Mouse (Mus musculus) 416B (cell line): ENCODE measurements around the gene Flot2.
"Not testable (repeated sequence)": the region's sequence is repeated elsewhere in the genome, so short reads cannot be mapped to it uniquely, and the experiment has no call there.

Experiments used
- DNase-seq: peaks from one replicate; pipeline ENCODE4 v3.0.0; 2011; ENCODE audit warnings: low read depth

Flot2 gene

DNA sequence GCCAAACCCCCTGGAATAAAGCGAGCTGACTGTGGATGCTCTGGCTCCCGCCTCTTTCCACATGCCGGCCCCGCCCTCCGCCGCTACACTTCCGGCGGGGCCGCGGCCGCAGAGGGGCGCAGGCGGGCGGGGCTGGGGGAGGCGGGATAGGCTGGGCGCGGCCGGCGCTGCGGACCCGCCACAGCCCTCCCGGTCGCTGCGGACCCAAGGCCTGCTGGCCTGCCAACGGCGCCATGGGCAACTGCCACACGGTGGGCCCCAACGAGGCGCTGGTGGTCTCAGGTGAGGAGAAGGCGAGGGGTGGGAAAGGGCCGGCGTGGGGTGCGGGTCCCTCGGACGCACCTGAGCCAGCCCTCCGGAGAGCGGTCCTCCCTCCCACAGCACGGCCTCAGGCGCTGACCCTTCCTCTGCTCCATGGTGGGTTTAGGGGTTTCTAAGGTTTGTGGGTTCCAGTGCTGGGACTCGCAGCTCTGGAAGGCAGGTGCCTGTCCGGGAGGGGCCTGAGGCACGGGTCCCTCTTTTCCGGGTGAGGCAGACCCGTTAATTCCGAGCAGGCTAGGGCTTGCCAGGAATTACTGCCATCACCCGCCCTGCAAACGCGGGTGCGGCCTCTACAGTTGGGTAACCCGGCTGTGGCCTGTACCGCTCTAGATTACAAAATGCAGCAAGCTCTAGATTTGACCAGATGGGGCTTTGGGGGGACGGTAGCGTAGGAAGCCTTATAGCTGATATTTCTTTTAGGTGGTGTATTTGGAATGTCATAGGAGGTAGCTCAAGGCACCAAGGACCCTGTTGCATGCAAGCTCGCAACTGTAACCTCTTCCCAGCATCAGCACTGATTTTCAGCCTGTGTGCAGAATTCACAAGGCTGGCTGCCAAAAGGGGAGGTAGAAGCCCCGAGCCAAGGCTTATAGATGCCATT, at the start of gene Flot2:
TSS of gene Flot2 (plus strand) at position 101 of the 922 bp plus-strand sequence.
- DNase-seq: no peak

DNA sequence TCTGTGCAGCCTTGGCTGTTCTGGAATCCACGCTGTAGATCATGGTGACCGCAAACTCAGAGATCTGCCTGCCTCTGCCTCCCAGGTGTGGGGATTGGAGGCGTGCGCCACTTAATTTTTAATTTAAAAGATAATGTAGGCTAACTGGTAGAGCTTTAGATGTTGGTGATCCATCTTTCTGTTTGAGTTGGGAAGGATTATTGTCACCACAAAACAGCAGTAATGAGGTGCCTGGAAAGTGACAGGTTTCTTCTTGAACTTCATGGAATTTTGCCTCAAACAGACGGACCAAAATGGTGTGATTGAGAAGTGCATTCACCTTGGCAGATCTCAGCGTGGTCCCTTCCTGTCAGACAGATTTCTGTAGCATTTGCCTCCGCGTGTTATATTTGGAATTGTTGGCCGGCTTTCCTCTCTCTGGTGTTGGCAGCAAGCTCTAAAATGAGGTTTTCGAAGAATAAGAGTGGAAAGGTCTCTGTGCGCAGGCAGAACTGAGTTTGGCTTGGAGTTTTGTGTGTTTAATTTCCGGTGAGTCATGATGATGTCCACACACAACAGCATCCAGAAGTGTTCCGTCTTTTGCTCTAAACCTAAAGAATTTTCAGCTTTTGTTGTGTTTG, 48.5 kb upstream of the Flot2 start:
- peak; percentile 36 for DNase-seq

DNA sequence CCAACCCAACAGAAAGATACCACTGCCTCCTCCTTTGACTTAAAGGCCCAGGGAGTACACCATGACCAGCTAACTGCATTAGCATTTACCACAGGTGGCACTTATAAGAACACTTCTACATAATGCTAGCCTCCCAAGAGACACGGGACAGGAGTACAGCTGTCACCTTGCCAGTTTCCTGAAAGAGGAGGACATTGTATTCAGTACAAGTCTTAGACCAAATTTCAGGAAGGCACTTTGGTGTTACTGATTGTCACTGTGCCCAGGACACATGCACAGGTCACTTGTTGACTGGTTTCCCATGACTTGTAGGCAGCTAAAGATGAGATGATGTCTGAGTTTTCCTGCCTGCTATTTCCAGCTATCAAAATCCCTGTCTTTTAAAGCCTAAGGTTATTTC, 42.2 kb upstream of the Flot2 start:
- DNase-seq: no peak

DNA sequence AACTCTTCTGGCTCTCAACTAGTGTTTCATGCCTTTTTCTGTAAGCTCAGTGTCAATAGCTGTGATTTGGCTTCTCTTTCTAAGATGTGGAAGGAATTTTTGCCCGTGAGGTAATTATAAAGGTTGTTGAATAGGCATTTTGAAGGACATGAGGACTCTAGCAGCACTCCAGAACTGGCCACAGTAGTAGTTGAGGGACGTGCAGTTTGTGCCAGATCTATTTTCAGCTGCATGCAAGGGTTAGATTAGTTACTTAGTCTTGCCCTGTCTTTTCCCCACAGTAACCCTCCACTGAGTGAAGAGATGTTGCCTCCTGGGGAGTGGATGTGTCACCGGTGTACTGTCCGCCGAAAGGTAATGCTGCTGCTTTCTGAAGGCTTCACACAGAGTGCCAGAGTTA, 31.3 kb upstream of the Flot2 start:
- DNase-seq: no peak

DNA sequence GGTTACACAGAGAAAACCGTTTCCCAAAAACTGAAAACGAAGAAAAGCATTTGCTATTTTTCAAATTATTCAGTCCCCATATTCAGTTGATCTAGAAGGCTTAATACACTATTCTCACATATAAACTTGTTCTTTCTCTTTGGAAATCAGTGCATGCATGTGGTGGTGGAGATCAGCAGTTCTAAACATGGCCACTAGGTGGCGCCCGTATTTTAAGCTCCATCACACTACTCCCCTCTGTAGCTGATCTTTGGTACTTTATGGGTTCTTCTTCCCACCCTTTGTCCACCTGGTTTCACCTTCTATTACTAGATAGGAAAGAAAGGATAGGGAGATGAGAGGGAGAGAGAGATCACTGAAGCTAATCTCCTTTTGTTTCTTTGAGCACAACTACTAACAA, 18.1 kb upstream of the Flot2 start:
- peak; percentile 79 for DNase-seq

DNA sequence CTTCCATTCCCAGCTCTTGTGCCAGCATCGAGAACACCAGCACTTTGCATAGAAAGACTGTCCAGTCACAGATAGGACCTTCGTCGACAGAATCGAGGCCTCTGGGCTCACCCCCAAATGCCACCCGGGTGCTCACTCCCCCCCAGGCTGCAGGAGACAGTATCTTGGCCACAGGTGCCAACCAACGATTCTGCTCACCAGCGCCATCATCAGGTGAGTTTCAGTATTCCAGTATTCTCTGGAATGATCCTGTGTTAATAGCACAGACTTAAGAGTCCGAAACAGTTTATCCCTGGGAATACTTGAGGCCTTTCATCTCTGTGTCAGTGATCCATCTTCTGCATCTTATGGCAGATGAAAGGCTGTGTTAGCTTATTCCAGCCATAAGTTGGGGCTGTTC, 14.1 kb upstream of the Flot2 start:
- peak; percentile 42 for DNase-seq

DNA sequence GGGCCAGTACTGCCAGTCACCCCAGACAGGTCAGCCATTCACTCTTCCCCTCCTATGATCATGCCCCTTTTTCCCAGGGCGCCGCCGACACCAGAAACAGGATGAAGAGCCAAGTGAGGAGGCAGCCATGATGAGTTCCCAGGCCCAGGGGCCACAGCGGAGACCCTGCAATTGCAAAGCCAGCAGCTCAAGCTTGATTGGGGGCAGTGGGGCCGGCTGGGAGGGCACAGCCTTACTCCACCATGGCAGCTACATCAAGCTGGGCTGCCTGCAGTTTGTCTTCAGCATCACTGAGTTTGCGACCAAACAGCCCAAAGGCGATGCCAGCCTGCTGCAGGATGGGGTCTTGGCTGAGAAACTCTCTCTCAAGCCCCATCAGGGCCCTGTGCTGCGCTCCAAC, 8.5 kb upstream of the Flot2 start:
- DNase-seq: no peak

DNA sequence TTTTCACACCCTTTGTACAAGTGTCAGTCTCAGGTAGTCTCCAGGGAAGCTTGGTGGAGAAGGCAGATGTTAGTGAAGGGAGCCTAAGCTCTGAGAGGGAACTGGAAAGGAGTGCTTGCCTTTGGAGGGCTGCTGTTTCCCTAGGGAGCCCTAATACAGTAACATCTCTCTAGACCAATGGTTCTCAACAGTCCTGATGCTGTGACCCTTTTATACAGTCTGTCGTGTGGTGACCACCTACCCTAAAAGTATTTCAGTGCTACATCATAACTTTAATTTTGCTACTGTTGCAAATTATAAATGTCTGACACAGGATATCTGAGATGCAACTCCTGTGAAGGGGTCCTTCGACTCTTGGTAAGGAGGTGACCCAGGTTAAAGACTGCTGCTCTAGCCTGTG, 7.1 kb upstream of the Flot2 start:
- DNase-seq: no peak

DNA sequence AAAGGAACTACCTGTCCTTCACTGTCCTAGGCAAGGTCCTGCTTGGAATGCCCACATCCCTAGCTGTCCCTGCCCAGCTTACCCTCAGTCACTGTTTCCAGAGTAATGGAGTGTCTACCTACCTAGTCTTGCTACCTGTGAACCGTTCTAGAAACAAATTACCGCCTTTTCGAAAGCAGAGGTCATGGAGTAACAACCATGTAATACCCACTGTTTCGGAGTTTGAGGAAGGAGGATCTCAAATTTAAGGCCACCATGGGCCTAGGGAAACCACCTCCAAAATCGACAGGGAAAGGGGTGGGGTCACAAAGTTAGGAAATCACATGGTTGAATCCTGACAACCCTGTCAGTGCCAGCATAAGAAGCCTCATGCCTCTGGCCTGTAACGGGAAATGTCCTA, 6.3 kb upstream of the Flot2 start:
- no peak for DNase-seq

DNA sequence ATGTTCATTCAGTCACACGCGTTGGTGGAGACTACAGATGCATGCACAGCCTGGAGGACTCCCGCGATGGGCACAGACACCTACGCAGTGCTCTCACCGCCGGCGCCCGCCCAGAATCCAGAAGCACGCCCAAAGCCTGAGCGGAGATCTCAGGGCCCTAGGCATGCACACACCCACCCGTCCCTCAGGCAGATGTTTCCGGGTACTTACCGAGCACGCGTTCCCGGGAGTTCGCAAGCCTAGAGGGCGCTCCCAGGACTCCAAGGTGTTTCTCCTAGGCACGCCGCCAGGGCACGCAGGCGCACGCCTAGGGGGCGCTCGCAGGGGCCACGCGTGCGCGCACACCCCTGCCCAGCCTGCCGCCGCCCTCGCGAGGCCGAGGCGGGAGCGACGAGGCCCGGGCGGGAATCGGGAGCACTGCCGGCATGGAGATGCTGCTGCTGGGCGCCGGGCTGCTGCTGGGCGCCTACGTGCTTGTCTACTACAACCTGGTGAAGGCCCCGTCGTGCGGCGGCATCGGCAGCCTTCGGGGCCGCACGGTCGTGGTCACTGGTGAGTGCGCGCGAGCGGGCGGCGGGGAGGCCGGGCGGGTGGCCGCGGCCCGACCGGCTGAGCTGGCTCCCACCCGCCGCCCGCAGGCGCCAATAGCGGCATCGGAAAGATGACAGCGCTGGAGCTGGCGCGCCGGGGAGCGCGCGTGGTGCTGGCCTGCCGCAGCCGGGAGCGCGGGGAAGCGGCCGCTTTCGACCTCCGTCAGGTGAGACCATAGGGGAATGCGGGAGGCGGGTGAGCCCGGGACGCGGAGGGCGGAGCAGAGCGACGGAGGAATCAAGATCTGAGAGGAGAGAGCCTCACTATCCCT, 5.6 kb upstream of the Flot2 start, which contains the start of gene Dhrs13:
TSS of gene Dhrs13 (plus strand) at position 334 of the 862 bp plus-strand sequence.
- DNase-seq: peak; percentile 93

DNA sequence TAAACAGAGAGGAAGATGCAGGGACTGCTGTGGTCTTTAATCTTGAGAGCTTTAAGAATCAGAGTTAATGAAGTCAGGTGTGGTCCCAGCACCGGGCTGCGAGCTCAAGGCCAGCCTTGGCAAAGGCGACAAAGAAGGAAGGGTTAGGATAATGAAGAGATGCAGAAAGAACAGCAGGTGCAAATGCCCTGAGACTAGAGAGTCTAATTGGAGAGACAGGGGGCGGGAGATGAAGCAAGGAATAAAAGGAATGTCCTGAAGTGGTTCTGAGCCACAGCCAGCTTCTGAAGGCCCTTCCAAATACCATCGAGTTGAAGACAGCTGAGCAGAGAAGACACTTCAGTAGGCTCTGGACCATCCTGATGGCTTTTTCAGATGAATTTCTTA, 4.9 kb upstream of the Flot2 start:
- no peak for DNase-seq

DNA sequence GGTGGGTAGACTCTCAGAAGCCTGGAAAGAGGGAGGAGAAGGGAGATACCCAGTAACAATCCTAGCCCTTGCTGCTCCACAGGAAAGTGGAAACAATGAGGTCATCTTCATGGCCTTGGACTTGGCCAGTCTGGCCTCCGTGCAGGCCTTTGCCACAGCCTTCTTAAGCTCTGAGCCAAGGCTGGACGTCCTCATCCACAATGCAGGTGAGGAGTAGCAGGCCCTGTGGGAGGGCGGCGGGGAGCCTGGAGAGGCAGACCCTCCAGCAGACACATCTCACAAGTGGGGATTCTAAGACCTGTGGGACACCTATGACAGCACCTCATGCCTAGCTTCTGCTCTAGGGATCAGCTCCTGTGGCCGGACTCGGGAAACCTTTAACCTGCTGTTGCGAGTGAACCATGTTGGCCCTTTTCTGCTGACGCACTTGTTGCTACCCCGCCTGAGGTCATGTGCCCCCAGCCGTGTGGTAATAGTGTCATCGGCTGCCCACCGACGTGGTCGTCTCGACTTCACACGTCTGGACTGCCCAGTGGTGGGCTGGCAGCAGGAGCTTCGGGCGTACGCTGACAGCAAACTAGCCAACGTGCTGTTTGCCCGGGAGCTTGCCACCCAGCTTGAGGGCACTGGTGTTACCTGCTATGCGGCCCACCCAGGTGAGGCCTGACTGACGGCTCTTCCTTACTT, 3.7 kb upstream of the Flot2 start:
- DNase-seq: no peak

DNA sequence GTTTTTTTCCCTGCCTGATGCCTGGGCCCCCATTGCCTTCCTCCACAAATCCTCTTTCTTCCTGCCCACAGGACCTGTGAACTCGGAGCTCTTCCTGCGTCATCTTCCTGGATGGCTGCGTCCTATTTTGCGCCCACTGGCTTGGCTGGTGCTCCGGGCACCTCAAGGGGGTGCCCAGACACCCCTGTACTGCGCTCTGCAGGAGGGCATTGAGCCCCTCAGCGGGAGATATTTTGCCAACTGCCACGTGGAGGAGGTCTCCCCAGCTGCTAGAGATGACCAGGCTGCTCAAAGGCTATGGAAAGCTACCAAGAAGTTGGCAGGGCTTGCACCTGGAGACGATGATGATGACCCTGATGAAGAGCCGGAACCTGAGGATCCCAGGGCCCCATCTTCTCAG, 940 bp upstream of the Flot2 start:
- no peak for DNase-seq

DNA sequence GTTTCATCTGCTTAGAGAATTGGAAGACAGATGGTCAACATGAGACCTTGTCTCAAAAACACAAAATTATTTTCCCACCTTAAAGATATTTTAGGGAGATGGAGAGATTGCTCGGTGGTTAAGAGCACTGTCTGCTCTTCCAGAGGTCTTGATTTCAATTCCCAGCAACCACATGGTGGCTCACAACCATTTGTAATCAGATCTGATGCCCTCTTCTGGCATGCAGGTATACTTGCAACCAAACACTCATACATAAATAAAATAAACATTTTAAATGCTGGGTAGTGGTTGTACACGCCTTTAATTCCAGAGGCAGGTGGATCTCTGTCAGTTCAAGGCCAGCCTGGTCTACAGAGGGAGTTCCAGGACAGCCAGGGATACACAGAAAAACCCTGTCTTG, 3.1 kb downstream of the Flot2 start:
- no peak for DNase-seq

DNA sequence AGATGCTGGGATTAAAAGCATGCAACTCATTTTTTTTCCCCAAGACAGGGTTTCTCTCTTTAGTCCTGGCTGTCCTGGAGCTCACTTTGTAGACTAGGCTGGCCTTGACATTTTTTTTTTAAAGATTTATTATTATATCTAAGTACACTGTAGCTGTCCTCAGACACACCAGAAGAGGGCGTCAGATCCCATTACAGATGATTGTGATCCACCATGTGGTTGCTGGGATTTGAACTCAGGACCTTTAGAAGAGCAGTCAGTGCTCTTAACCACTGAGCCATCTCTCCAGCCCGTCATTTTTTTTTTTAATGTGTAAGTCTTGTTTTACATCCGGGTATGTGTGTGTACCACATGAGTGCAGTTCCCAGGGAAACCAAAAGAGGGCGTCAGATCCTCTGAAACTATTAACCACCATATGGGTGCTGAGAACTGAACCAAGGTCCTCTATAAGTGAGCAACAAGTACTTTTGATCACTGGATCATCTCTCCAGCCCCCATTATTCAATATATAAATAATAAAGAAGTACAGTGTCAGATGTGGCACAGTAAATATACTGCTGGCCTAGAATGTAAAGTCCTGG, 4.6 kb downstream of the Flot2 start:
- DNase-seq: not testable (repeated sequence)

DNA sequence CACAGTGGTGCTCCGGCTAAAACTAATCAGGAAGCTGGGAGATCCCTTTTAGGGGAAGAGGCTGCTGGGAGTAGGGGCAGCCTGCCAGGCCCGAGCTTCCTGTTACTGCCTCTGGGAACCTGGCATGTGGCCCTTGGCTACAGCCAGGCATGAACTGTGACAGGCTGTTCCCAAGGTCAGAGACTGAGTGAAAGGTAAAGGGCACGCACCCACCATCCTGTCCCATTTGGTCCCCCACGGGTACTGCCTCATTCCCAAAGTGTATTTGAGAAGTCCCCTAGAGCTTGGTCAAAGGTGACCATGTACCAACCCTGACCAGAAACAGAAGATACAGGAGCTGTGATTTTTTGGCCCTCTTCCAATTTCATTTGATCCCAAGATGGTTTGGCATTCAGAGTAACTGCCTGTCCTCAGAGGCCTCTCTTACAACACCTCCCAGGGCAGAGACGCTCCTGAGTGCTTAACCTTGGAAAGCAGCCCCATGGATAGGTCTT, 7.1 kb downstream of the Flot2 start:
- DNase-seq: peak; percentile 29

DNA sequence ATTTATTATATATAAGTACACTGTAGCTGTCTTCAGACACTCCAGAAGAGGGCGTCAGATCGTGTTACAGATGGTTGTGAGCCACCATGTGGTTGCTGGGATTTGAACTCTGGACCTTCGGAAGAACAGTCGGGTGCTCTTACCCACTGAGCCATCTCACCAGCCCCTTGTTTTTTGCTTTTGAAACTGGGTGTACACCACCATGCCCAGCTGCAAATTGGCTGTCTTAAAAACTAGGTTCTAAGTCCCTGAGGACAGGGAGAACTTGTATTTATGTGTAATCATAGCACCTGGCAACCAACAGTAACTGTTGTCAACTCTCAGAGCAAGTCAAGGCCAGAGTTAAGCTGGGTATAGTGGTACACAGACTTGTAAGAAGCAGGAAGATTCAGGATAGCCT, 10.9 kb downstream of the Flot2 start:
- DNase-seq: not testable (repeated sequence)

DNA sequence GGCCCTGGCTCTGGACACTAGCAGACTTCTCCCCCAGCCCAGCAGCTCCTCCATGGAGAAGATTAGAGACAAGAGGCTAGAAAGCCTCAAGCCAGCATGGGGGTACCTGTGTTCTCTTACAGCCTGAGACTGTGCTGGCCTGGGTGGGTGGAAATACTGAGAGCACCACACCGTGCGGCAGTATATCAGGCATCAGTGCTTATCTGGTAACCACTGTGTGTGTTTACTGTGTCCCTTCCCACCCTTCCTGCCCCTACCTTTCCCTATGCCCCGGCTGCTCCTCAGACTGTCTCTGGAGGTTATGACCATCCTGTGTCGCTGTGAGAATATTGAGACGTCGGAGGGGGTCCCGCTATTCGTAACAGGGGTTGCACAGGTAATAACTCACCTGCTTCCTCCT, 15.3 kb downstream of the Flot2 start:
- DNase-seq: no peak

DNA sequence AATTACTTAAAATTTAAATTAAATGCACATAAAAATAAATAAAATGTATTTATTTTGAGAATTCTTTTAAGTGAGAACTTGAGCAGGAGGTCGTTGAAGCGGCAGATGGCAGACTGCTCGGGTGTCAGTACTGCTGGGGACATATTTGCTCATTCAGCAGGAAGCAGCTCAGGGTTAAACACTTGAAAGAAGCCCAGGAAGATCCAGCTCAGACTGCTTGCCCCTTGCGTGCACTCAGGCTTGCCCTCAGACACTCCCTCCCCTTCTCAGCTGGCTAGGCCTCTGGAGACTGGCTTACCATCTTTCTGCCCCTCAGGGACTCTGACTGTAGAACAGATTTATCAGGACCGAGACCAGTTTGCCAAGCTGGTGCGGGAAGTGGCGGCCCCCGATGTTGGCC, 19.2 kb downstream of the Flot2 start:
- DNase-seq: no peak

DNA sequence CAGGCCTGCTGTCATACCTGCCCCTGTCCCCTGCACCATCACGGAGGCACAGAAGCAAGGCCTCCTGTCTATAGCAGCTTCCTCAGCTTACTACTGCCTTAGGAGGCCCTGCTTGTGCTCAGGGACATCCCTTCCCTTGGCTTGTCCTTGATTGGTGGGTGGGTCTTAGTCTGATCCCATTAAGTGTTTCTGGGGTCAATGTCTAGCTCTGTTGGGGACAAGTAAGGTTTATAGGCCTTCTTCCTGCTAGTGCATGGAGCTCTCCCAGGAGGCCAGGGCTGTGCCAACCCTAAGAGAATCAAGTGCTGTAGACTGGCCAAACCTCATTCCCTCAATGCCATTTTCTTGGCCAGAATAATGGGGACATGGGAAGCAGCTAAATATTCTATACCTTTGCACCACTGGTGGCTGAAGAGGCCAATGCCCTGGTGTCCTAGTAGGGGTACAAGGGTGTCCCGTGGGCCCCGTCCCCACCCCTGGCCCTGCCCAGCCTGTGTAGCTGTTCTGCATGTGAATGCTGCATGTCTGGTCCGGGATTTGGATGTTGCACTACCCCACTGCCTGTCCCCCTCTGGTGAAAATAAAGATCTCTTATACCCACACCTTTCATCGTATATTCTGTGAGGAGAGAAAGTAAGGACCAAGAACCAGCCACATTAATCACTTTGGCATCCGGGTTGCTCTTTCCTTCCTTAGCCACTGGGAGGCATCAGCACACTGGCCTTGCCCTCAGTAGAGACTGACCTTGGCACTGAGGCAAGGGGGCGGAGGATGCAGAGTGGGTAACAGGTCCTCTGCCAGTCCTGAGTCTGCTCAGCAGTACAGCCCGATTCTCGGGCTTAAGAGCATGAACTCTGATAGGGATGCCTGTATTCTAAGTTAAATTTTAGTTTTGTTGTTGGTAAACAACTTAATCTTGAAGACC, 22.4 kb downstream of the Flot2 start:
- peak; percentile 83 for DNase-seq
